Mouse (Mus musculus) midbrain, embryonic 16.5 days (tissue): Measurements from ENCODE around the gene Tmc8. TPM values are rescaled to one million over a fixed set of nuclear protein-coding genes. Genes with fewer than 3 reads are reported as not detected.
"Not testable (repeated sequence)": the region's sequence is repeated elsewhere in the genome, so short reads cannot be mapped to it uniquely, and the experiment has no call there.

Experiments used
- ATAC-seq: fragments of 200-750 bp; cut with Nextera tagmentation; 2 replicates; pipeline ENCODE4 v1.8.0; 2017; ENCODE audit warnings: moderate TSS enrichment
- H3K27ac ChIP-seq: fragments of 300-500 bp; sonication (generic); 2 replicates; pipeline ENCODE4 v1.5.1; 2014; ENCODE audit warnings: mild to moderate bottlenecking, low read length, mixed read lengths
- H3K27me3 ChIP-seq: fragments of 300-500 bp; sonication (generic); 2 replicates; pipeline ENCODE4 v1.6.1; 2014; ENCODE audit warnings: low read depth, low read length, mixed read lengths; ENCODE audit not compliant: control insufficient read depth, insufficient read depth
- H3K36me3 ChIP-seq: fragments of 300-500 bp; sonication (generic); 2 replicates; pipeline ENCODE4 v1.6.1; 2014; ENCODE audit warnings: mild to moderate bottlenecking, low read length, moderate library complexity, mixed read lengths; ENCODE audit not compliant: control insufficient read depth, insufficient read depth
- H3K4me1 ChIP-seq: fragments of 300-500 bp; sonication (generic); 2 replicates; pipeline ENCODE4 v1.6.1; 2014; ENCODE audit warnings: mild to moderate bottlenecking, low read length, mixed read lengths; ENCODE audit not compliant: control insufficient read depth, insufficient read depth
- H3K4me2 ChIP-seq: fragments of 300-500 bp; sonication (generic); 2 replicates; pipeline ENCODE4 v1.6.1; 2014; ENCODE audit warnings: mild to moderate bottlenecking, low read length, mixed read lengths
- H3K4me3 ChIP-seq: fragments of 300-500 bp; sonication (generic); 2 replicates; pipeline ENCODE4 v1.5.1; 2014; ENCODE audit warnings: low read depth, mild to moderate bottlenecking, low read length, moderate library complexity, mixed read lengths
- H3K9ac ChIP-seq: fragments of 300-500 bp; sonication (generic); 2 replicates; pipeline ENCODE4 v1.6.1; 2014; ENCODE audit warnings: low read depth, low read length, mixed read lengths
- H3K9me3 ChIP-seq: fragments of 300-500 bp; sonication (generic); replicated peaks from 2 replicates; pipeline ENCODE4 v1.6.1; 2014; ENCODE audit warnings: mild to moderate bottlenecking, low read length, mixed read lengths; ENCODE audit not compliant: control insufficient read depth, poor library complexity, severe bottlenecking
- WGBS: fragments of 180-500 bp; shearing (Covaris S2); extraction: QIAGEN DNeasy Blood & Tissue Kit; methylation state at CpG from one replicate; pipeline ENCODE4 v1.1.7; 2014; 5-methylcytosine and 5-hydroxymethylcytosine counted together
- polyA plus RNA-seq: library from polyadenylated mRNA; unstranded; fragments of >200 nt; fragmentation: Nextera tagmentation; extraction: Ambion mirVana; gene quantifications from 2 replicates; pipeline ENCODE4 v1.2.1, GENCODE M21; 2015

The Tmc8 gene
- polyA plus RNA-seq, 1 experiment from 2014 or later = 0.73 TPM

- peaks cover 18% of the 10 kb centered on the region for H3K27me3 ChIP-seq
- H3K36me3 ChIP-seq = no peaks in the 10 kb centered on the region
- 13% methylated on average over 10 of the region's 10 CpGs for WGBS
- H3K4me3 ChIP-seq = no peak overlapping the region
- H3K4me2 ChIP-seq = no peak overlapping the region
- H3K9ac ChIP-seq = no peak overlapping the region
- no peak overlapping the region for H3K27ac ChIP-seq
- no peak for ATAC-seq
- no peaks in the 10 kb centered on the region; the same call in 1 of the 2 replicates for H3K9me3 ChIP-seq
- H3K4me1 ChIP-seq = peaks cover 6% of the 10 kb centered on the region; the same call in 1 of the 2 replicates
These were observed 4.4 kb downstream of the Tmc8 start for GRCm38 (mm10) chr11:117786294-117786693.

GRCm38 (mm10) chr11:117788481-117788880 lies 6.6 kb downstream of the Tmc8 start:
- H3K9ac ChIP-seq = not testable (repeated sequence)

GRCm38 (mm10) chr11:117790286-117790685 lies 8.4 kb downstream of the Tmc8 start:
- Histone ChIP-seq H3K4me2 (no peak overlapping the region; the same call in 1 of the 2 replicates), H3K27ac (no peak overlapping the region), H3K36me3 (no peaks in the 10 kb centered on the region), H3K9ac (no peak overlapping the region), H3K4me3 (no peak overlapping the region), H3K27me3 (peaks cover 11% of the 10 kb centered on the region), H3K9me3 (no peaks in the 10 kb centered on the region), H3K4me1 (no peaks in the 10 kb centered on the region)
- ATAC-seq = no peak
- whole genome bisulfite sequencing = 4% methylated on average over 13 of the region's 14 CpGs

More at GRCm38 (mm10) chr11:117788481-117788880, 6.6 kb downstream of the Tmc8 start:
- H3K4me3 ChIP-seq, H3K36me3 ChIP-seq, H3K27ac ChIP-seq, H3K4me2 ChIP-seq, H3K4me1 ChIP-seq, ATAC-seq, H3K9me3 ChIP-seq: not testable (repeated sequence)
- peaks cover 14% of the 10 kb centered on the region for H3K27me3 ChIP-seq
- WGBS = 88% methylated on average over 6 of the region's 7 CpGs

GRCm38 (mm10) chr11:117790703-117791440 lies 9.0 kb downstream of the Tmc8 start:
- H3K4me2 ChIP-seq = no peak overlapping the region; the same call in 1 of the 2 replicates

GRCm38 (mm10) chr11:117791441-117791761 lies 9.5 kb downstream of the Tmc8 start:
- no peak overlapping the region for H3K9ac ChIP-seq
- H3K4me1 ChIP-seq = no peaks in the 10 kb centered on the region
- H3K4me2 ChIP-seq = no peak overlapping the region
- 86% methylated on average over 9 of the region's 9 CpGs for WGBS
- no peak overlapping the region for H3K4me3 ChIP-seq
- H3K27me3 ChIP-seq = peaks cover 11% of the 10 kb centered on the region
- H3K9me3 ChIP-seq = no peaks in the 10 kb centered on the region
- no peaks in the 10 kb centered on the region for H3K36me3 ChIP-seq
- no peak for ATAC-seq
- no peak overlapping the region for H3K27ac ChIP-seq

More at GRCm38 (mm10) chr11:117790703-117791440, 9.0 kb downstream of the Tmc8 start:
- H3K9ac ChIP-seq = no peak overlapping the region
- peaks cover 11% of the 10 kb centered on the region for H3K27me3 ChIP-seq
- no peak overlapping the region for H3K27ac ChIP-seq
- H3K9me3 ChIP-seq = no peaks in the 10 kb centered on the region
- WGBS = 32% methylated on average over 22 of the region's 23 CpGs
- ATAC-seq = no peak
- no peaks in the 10 kb centered on the region for H3K4me1 ChIP-seq
- no peaks in the 10 kb centered on the region for H3K36me3 ChIP-seq
- no peak overlapping the region for H3K4me3 ChIP-seq

- no peak for ATAC-seq
- Histone ChIP-seq H3K27me3 (peaks cover 11% of the 10 kb centered on the region), H3K4me1 (no peaks in the 10 kb centered on the region), H3K36me3 (no peaks in the 10 kb centered on the region), H3K4me3 (no peak overlapping the region), H3K9me3 (no peaks in the 10 kb centered on the region), H3K4me2 (peak overlapping the region; percentile 16; the same call in 1 of the 2 replicates), H3K27ac (no peak overlapping the region), H3K9ac (no peak overlapping the region)
- WGBS = 10% methylated on average over 22 of the region's 22 CpGs
These were observed 10.5 kb downstream of the Tmc8 start for GRCm38 (mm10) chr11:117792281-117792888.

- Histone ChIP-seq H3K4me3 (no peak overlapping the region), H3K9ac (no peak overlapping the region), H3K27me3 (peaks cover 11% of the 10 kb centered on the region), H3K36me3 (no peaks in the 10 kb centered on the region), H3K9me3 (no peaks in the 10 kb centered on the region), H3K27ac (no peak overlapping the region), H3K4me2 (no peak overlapping the region), H3K4me1 (no peaks in the 10 kb centered on the region)
- ATAC-seq = no peak
- 43% methylated on average over 4 of the region's 4 CpGs for WGBS
These were observed 12.2 kb downstream of the Tmc8 start for GRCm38 (mm10) chr11:117794035-117794551.

- H3K27ac ChIP-seq = no peak overlapping the region
- WGBS = 51% methylated on average over 5 of the region's 5 CpGs
- H3K4me2 ChIP-seq = no peak overlapping the region
- ATAC-seq = no peak
- no peaks in the 10 kb centered on the region for H3K36me3 ChIP-seq
- H3K9me3 ChIP-seq = no peaks in the 10 kb centered on the region
- H3K4me3 ChIP-seq = no peak overlapping the region
- H3K27me3 ChIP-seq = peaks cover 5% of the 10 kb centered on the region; the same call in 1 of the 2 replicates
- no peak overlapping the region for H3K9ac ChIP-seq
- no peaks in the 10 kb centered on the region for H3K4me1 ChIP-seq
These were observed 15.1 kb downstream of the Tmc8 start for GRCm38 (mm10) chr11:117796954-117797353.
